Mouse (Mus musculus) embryonic stem cell, embryonic (primary cell): ENCODE measurements around the gene Glipr1l3.
"Not testable (repeated sequence)": the region's sequence is repeated elsewhere in the genome, so short reads cannot be mapped to it uniquely, and the experiment has no call there.

Experiments used
- CTCF ChIA-PET, 4 experiments: fragments of 300-600 bp in 2 of 4; fragments of 350-600 bp in 2 of 4; sonication (Branson Sonifier 250); formaldehyde crosslinking; loops; one replicate each; lab custom pipeline; 2022; ENCODE audit warnings: inconsistent platforms in 2 of 4; lab: Charles Lee
- POLR2A ChIA-PET, 4 experiments: fragments of 300-600 bp in 2 of 4; fragments of 350-600 bp in 2 of 4; sonication (Branson Sonifier 250); formaldehyde crosslinking; loops; one replicate each; lab custom pipeline; 2022; ENCODE audit warnings: antibody characterized with exemption in 4 of 4, inconsistent platforms in 1 of 4; lab: Charles Lee

Glipr1l3 gene

GRCm38 (mm10) chr10:112159882-112160560, at the start of gene Glipr1l3:
TSS of gene Glipr1l3 (minus strand) at chr10:112160327.
- ChIA-PET CTCF (interaction anchor here (0.6 to 1.1 kb wide), 9 partner anchors 22 to 934 kb away, joined by 3 to 10 read pairs (median 4); partner anchors contain the start of genes Glipr1l1 (in 3 of the 4) and Phlda1 (in 1 of the 4)), POLR2A (interaction anchor here in 1 of 4 experiments (0.6 kb wide), 1 partner anchor 824 kb away, joined by 4 read pairs; no protein-coding TSS in a partner anchor)

GRCm38 (mm10) chr10:112203463-112203862, 43.3 kb upstream of the Glipr1l3 start:
- CTCF ChIA-PET = no interaction called here
- POLR2A ChIA-PET = no interaction called here

GRCm38 (mm10) chr10:112193919-112194318, 33.8 kb upstream of the Glipr1l3 start:
- POLR2A ChIA-PET, CTCF ChIA-PET: not testable (repeated sequence)

- POLR2A ChIA-PET, CTCF ChIA-PET: not testable (repeated sequence)
These were observed 16.9 kb upstream of the Glipr1l3 start for GRCm38 (mm10) chr10:112177027-112177426.

- ChIA-PET CTCF (no interaction called here), POLR2A (interaction anchor here in 1 of 4 experiments (0.7 kb wide), 1 partner anchor 659 kb away, joined by 3 read pairs; no protein-coding TSS in a partner anchor)
These were observed 3.1 kb upstream of the Glipr1l3 start, which contains the start of gene Caps2 for GRCm38 (mm10) chr10:112163168-112163766. TSS of gene Caps2 (plus strand) at chr10:112163621.

- CTCF ChIA-PET = no interaction called here
- POLR2A ChIA-PET = no interaction called here
These were observed 20.3 kb downstream of the Glipr1l3 start for GRCm38 (mm10) chr10:112139834-112140233.

GRCm38 (mm10) chr10:112138871-112139430, 21.2 kb downstream of the Glipr1l3 start:
- ChIA-PET CTCF (interaction anchor here in 1 of 4 experiments (0.8 to 1.0 kb wide), 2 partner anchors 13 to 21 kb away, joined by 3 to 4 read pairs; partner anchors contain the start of gene Glipr1l3), POLR2A (interaction anchor here in 1 of 4 experiments (0.8 kb wide), 1 partner anchor 746 kb away, joined by 3 read pairs; no protein-coding TSS in a partner anchor)

GRCm38 (mm10) chr10:112138050-112138870, 21.9 kb downstream of the Glipr1l3 start:
- ChIA-PET POLR2A (no interaction called here), CTCF (interaction anchor here in 1 of 4 experiments (0.8 to 1.0 kb wide), 2 partner anchors 12 to 22 kb away, joined by 3 to 4 read pairs; partner anchors contain the start of gene Glipr1l3)

GRCm38 (mm10) chr10:112132194-112132593, 27.9 kb downstream of the Glipr1l3 start:
- POLR2A ChIA-PET = no interaction called here
- CTCF ChIA-PET = no interaction called here

- POLR2A ChIA-PET, CTCF ChIA-PET: not testable (repeated sequence)
These were observed 32.4 kb downstream of the Glipr1l3 start for GRCm38 (mm10) chr10:112127682-112128230.

- CTCF ChIA-PET, POLR2A ChIA-PET: not testable (repeated sequence)
These were observed 35.0 kb downstream of the Glipr1l3 start for GRCm38 (mm10) chr10:112125090-112125489.

GRCm38 (mm10) chr10:112110401-112110800, 49.7 kb downstream of the Glipr1l3 start:
- ChIA-PET POLR2A (no interaction called here), CTCF (interaction anchor here in 1 of 4 experiments (0.5 kb wide), 1 partner anchor 391 kb away, joined by 11 read pairs; no protein-coding TSS in a partner anchor)

GRCm38 (mm10) chr10:112105785-112106184, 54.3 kb downstream of the Glipr1l3 start:
- ChIA-PET CTCF (interaction anchor here in 2 of 4 experiments (0.8 to 1.0 kb wide), 2 partner anchors 46 kb away, joined by 3 read pairs; partner anchors contain the start of gene Glipr1l1 (in 2 of the 2)), POLR2A (interaction anchor here in 1 of 4 experiments (1.3 kb wide), 1 partner anchor 133 kb away, joined by 3 read pairs; the partner anchor contains the start of gene Krr1)
